Mouse (Mus musculus) subcutaneous adipose tissue, adult 2 months (tissue): Measurements from ENCODE around the gene Sipa1l3. TPM values are rescaled to one million over a fixed set of nuclear protein-coding genes. Genes with fewer than 3 reads are reported as not detected.

ENCODE experiments used
- polyA plus RNA-seq: library from polyadenylated mRNA; depleted of rRNA; stranded (reverse); fragments of >200 nt; gene quantifications from 2 replicates; pipeline ENCODE4 v1.2.3, GENCODE M21; 2012; ENCODE audit warnings: low replicate concordance; rRNA removed

The Sipa1l3 gene
- 25.5 and 48.6 TPM in 2 replicates for polyA plus RNA-seq

GRCm38 (mm10) chr7:29518421-29519210, at the start of gene Sipa1l3:
Gene Sipa1l3 (minus strand): TSS chr7:29518641.

GRCm38 (mm10) chr7:29303738-29304462, 214.5 kb downstream of the Sipa1l3 start, which contains the start of gene Dpf1:
Gene Dpf1 (plus strand): TSS chr7:29303951.

GRCm38 (mm10) chr7:29288942-29289638, 229.4 kb downstream of the Sipa1l3 start, which contains the start of gene Ppp1r14a:
Gene Ppp1r14a (plus strand): TSS chr7:29289308.

GRCm38 (mm10) chr7:29281201-29282073, 237.0 kb downstream of the Sipa1l3 start, which contains the start of gene Spint2:
Gene Spint2 (minus strand): TSS chr7:29281912.

Other genes starting within 250 kb of the Sipa1l3 start
- gene Spint2, start 236.7 kb downstream of the Sipa1l3 start, polyA plus RNA-seq: 25.7 and 182 TPM in 2 replicates
- 20.1 and 193 TPM in 2 replicates for gene Ppp1r14a, start 229.3 kb downstream of the Sipa1l3 start, polyA plus RNA-seq
- 1.1 and 2.4 TPM in 2 replicates for gene Dpf1, start 214.7 kb downstream of the Sipa1l3 start, polyA plus RNA-seq
- not detected in 2 replicates for gene Catsperg2, start 208.4 kb upstream of the Sipa1l3 start, polyA plus RNA-seq
- 3.8 and 8.0 TPM in 2 replicates for gene Zfp84, start 249.9 kb upstream of the Sipa1l3 start, polyA plus RNA-seq